Mouse (Mus musculus) heart, postnatal 0 days (tissue): ENCODE results near the gene Slc43a2.

Experiments
- CTCF ChIP-seq: IDR thresholded peaks from 2 replicates; pipeline ENCODE4 v1.5.1; 2016; ENCODE audit warnings: antibody characterized with exemption, control low read depth, low read depth
- EP300 ChIP-seq: IDR thresholded peaks from 2 replicates; pipeline ENCODE4 v1.6.1; 2016; ENCODE audit warnings: antibody characterized with exemption, low read depth

GRCm38 (mm10) chr11:75551961-75552441 lies 20.5 kb downstream of the Slc43a2 start:
- TF ChIP-seq CTCF (no peak), EP300 (no peak)
